In the genomic region with DNA sequence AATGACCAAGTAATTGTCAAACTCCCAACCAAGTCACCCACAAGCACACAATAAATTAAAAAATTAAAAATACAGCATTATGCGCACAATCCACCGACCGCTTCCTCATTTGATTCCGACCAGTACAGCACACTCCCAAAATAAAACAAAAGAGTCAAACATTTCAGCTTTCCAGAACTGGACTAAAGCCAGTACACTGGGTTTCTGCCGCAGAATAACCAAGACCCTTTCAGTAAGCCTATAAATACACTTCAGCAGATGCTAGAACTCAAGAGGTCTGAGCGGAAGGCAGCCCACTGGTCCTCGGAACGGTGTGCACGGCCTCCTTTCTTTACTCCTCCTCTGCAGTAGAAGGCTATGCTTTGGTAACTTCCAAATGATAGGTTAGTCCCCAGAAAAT, we compare ENCODE assay signal across 15 mouse cellular contexts.
"Had no signal": no experiment of that assay in that cellular context is flagged by ENCODE, and none has a peak within 500 bp of the region (broad histone marks: within the 10 kb centered on the region; RNA-seq: fewer than 3 reads in every experiment).

No protein-coding gene starts in this region.

- H3K27me3 ChIP-seq: liver, embryonic 15.5 days; megakaryocyte, embryonic 14.5 days; midbrain, embryonic 15.5 days; neural tube, embryonic 12.5 days had no signal

- H3K9me3 ChIP-seq: limb, embryonic 10.5 days; liver, embryonic 15.5 days; midbrain, embryonic 15.5 days; neural tube, embryonic 12.5 days had no signal

- H3K4me1 ChIP-seq: liver, embryonic 15.5 days; megakaryocyte, embryonic 14.5 days; midbrain, embryonic 15.5 days; neural tube, embryonic 12.5 days had no signal

- H3K27ac ChIP-seq: layer of hippocampus, adult 2 months; limb, embryonic 10.5 days; liver, embryonic 15.5 days; macrophage; midbrain, embryonic 15.5 days; neural tube, embryonic 12.5 days had no signal

- H3K4me2 ChIP-seq: liver, embryonic 11.5 days; liver, embryonic 15.5 days; midbrain, embryonic 11.5 days; midbrain, embryonic 15.5 days; neural tube, embryonic 12.5 days had no signal

- H3K36me3 ChIP-seq: limb, embryonic 10.5 days; liver, embryonic 15.5 days; midbrain, embryonic 15.5 days; neural tube, embryonic 12.5 days had no signal

- H3K4me3 ChIP-seq: layer of hippocampus, adult 2 months; limb, embryonic 10.5 days; liver, embryonic 15.5 days; megakaryocyte, embryonic 14.5 days; midbrain, embryonic 15.5 days; neural tube, embryonic 12.5 days had no signal

- DNase-seq: kidney, adult 8-10 months; kidney, postnatal 36 days; lung, adult 2 months; lung, postnatal 14 days; thymus, postnatal 4 days had no signal

- ATAC-seq: intestine, embryonic 16.5 days; midbrain, embryonic 15.5 days had no signal

- H3K9ac ChIP-seq: liver, embryonic 15.5 days; midbrain, embryonic 15.5 days; neural tube, embryonic 12.5 days had no signal
